Mouse (Mus musculus) MEL (cell line): Measurements from ENCODE around the gene Akt1. TPM values are rescaled to one million over a fixed set of nuclear protein-coding genes. Genes with fewer than 3 reads are reported as not detected.

Source experiments
- DNase-seq: peaks from one replicate; pipeline ENCODE4 v3.0.0; 2011; ENCODE audit warnings: low read depth, low spot score
- H3K27ac ChIP-seq: 2 replicates; pipeline ENCODE4 v1.5.1; 2012; ENCODE audit warnings: low read depth, mild to moderate bottlenecking, control low read depth, low read length, moderate library complexity; ENCODE audit not compliant: control insufficient read depth
- H3K27me3 ChIP-seq, 2 experiments: fragments of 150-350 bp in 1 of 2; sonication (generic) in 1 of 2; 2 replicates each; pipeline ENCODE4 v1.6.1; 2012; ENCODE audit warnings: low read length in 2 of 2, mild to moderate bottlenecking in 2 of 2, improper control_type of control experiment in 1 of 2, moderate library complexity in 1 of 2; ENCODE audit not compliant: insufficient read depth in 2 of 2, control insufficient read depth in 1 of 2
- H3K36me3 ChIP-seq, 2 experiments: 2 replicates each; pipeline ENCODE4 v1.6.1; 2012 to 2014; ENCODE audit warnings: low read length in 2 of 2, improper control_type of control experiment in 1 of 2, inconsistent platforms in 1 of 2, mild to moderate bottlenecking in 1 of 2; ENCODE audit not compliant: insufficient read depth in 2 of 2, control insufficient read depth in 1 of 2
- H3K4me1 ChIP-seq, 2 experiments: fragments of 150-350 bp in 1 of 2; sonication (generic) in 1 of 2; 2 replicates each; pipeline ENCODE4 v1.6.1; 2012; ENCODE audit warnings: low read length in 2 of 2, improper control_type of control experiment in 1 of 2, mild to moderate bottlenecking in 1 of 2; ENCODE audit not compliant: insufficient read depth in 2 of 2, control insufficient read depth in 1 of 2
- H3K4me3 ChIP-seq, 2 experiments: fragments of 150-350 bp in 1 of 2; sonication (generic) in 1 of 2; 2 replicates each; pipeline ENCODE4 v1.5.1; 2012; ENCODE audit warnings: low read depth in 2 of 2, low read length in 2 of 2, mild to moderate bottlenecking in 2 of 2, moderate library complexity in 2 of 2, control low read depth in 1 of 2, improper control_type of control experiment in 1 of 2; ENCODE audit not compliant: control insufficient read depth in 1 of 2, insufficient read depth in 1 of 2
- H3K79me2 ChIP-seq: 2 replicates; pipeline ENCODE4 v1.6.1; 2012; ENCODE audit warnings: mild to moderate bottlenecking, low read length, moderate library complexity; ENCODE audit not compliant: control insufficient read depth, poor library complexity, insufficient read depth
- H3K9ac ChIP-seq: 2 replicates; pipeline ENCODE4 v1.6.1; 2012; ENCODE audit warnings: low read depth, mild to moderate bottlenecking, control low read depth, low read length, moderate library complexity; ENCODE audit not compliant: control insufficient read depth, poor library complexity, severe bottlenecking
- H3K9me3 ChIP-seq: fragments of 150-350 bp; sonication (generic); replicated peaks from 2 replicates; pipeline ENCODE4 v1.6.1; 2012; ENCODE audit warnings: mild to moderate bottlenecking, low read length, improper control_type of control experiment, moderate library complexity; ENCODE audit not compliant: insufficient read depth
- EP300 ChIP-seq, 2 experiments: IDR thresholded peaks; 2 replicates each; pipeline ENCODE4 v1.6.1; 2011; ENCODE audit warnings: improper control_type of control experiment in 2 of 2, low read length in 2 of 2, low read depth in 1 of 2, mild to moderate bottlenecking in 1 of 2
- ETS1 ChIP-seq: IDR thresholded peaks from 2 replicates; pipeline ENCODE4 v1.6.1; 2012; ENCODE audit warnings: low read depth, mild to moderate bottlenecking, inconsistent platforms, low read length, improper control_type of control experiment, moderate library complexity
- GABPA ChIP-seq: IDR thresholded peaks from 2 replicates; pipeline ENCODE4 v1.6.1; 2012; ENCODE audit warnings: low read depth, mild to moderate bottlenecking, inconsistent platforms, low read length, improper control_type of control experiment, moderate library complexity
- GATA1 ChIP-seq: IDR thresholded peaks from 2 replicates; pipeline ENCODE4 v1.6.1; 2011; ENCODE audit warnings: low read depth, low read length, improper control_type of control experiment
- HCFC1 ChIP-seq: IDR thresholded peaks from 2 replicates; pipeline ENCODE4 v1.6.1; 2012; ENCODE audit warnings: low read depth, mild to moderate bottlenecking, inconsistent platforms, low read length, improper control_type of control experiment, moderate library complexity
- MAFK ChIP-seq: IDR thresholded peaks from 2 replicates; pipeline ENCODE4 v1.6.1; 2011; ENCODE audit warnings: low read depth, mild to moderate bottlenecking, low read length, improper control_type of control experiment, borderline replicate concordance
- MAZ ChIP-seq: IDR thresholded peaks from 2 replicates; pipeline ENCODE4 v1.6.1; 2012; ENCODE audit warnings: low read depth, mild to moderate bottlenecking, inconsistent platforms, low read length, improper control_type of control experiment
- MXI1 ChIP-seq: IDR thresholded peaks from 2 replicates; pipeline ENCODE4 v1.6.1; 2011; ENCODE audit warnings: mild to moderate bottlenecking, low read depth, low read length, improper control_type of control experiment
- MYC ChIP-seq: IDR thresholded peaks from 2 replicates; pipeline ENCODE4 v1.6.1; 2011; ENCODE audit warnings: low read depth, mild to moderate bottlenecking, low read length, improper control_type of control experiment, moderate library complexity
- NRF1 ChIP-seq: IDR thresholded peaks from 2 replicates; pipeline ENCODE4 v1.6.1; 2014; ENCODE audit warnings: low read depth, mild to moderate bottlenecking, inconsistent platforms, low read length, improper control_type of control experiment, moderate library complexity; ENCODE audit not compliant: poor library complexity, insufficient read depth, severe bottlenecking
- POLR2A ChIP-seq, 2 experiments: IDR thresholded peaks; 2 replicates each; pipeline ENCODE4 v1.6.1; 2011 to 2012; ENCODE audit warnings: low read length in 2 of 2, mild to moderate bottlenecking in 2 of 2, control low read depth in 1 of 2, improper control_type of control experiment in 1 of 2, low read depth in 1 of 2, moderate library complexity in 1 of 2; ENCODE audit not compliant: control insufficient read depth in 1 of 2, insufficient read depth in 1 of 2, poor library complexity in 1 of 2
- POLR2AphosphoS2 ChIP-seq: IDR thresholded peaks from 2 replicates; pipeline ENCODE4 v1.6.1; 2011; ENCODE audit warnings: low read length, improper control_type of control experiment
- POLR2AphosphoS5 ChIP-seq: IDR thresholded peaks from 2 replicates; pipeline ENCODE4 v1.6.1; 2012; ENCODE audit warnings: low read depth, borderline replicate concordance, mild to moderate bottlenecking, inconsistent platforms, low read length, moderate library complexity, mixed read lengths
- RAD21 ChIP-seq: IDR thresholded peaks from 2 replicates; pipeline ENCODE4 v1.6.1; 2011; ENCODE audit warnings: mild to moderate bottlenecking, low read depth, low read length, improper control_type of control experiment
- SIN3A ChIP-seq: IDR thresholded peaks from 2 replicates; pipeline ENCODE4 v1.6.1; 2012; ENCODE audit warnings: low read length, improper control_type of control experiment, inconsistent platforms
- SMC3 ChIP-seq: IDR thresholded peaks from 2 replicates; pipeline ENCODE4 v1.6.1; 2011; ENCODE audit warnings: low read depth, low read length, improper control_type of control experiment
- TAL1 ChIP-seq: IDR thresholded peaks from 2 replicates; pipeline ENCODE4 v1.6.1; 2012; ENCODE audit warnings: mild to moderate bottlenecking, inconsistent platforms, low read length, moderate library complexity, mixed read lengths
- UBTF ChIP-seq: IDR thresholded peaks from 2 replicates; pipeline ENCODE4 v1.6.1; 2012; ENCODE audit warnings: low read depth, mild to moderate bottlenecking, inconsistent platforms, low read length, improper control_type of control experiment, moderate library complexity, borderline replicate concordance; ENCODE audit not compliant: insufficient read depth
- USF1 ChIP-seq: IDR thresholded peaks from 2 replicates; pipeline ENCODE4 v1.6.1; 2014; ENCODE audit warnings: low read depth, mild to moderate bottlenecking, inconsistent platforms, low read length, improper control_type of control experiment, moderate library complexity
- USF2 ChIP-seq, 2 experiments: IDR thresholded peaks; 2 replicates each; pipeline ENCODE4 v1.6.1; 2011 to 2012; ENCODE audit warnings: improper control_type of control experiment in 2 of 2, low read length in 2 of 2, borderline replicate concordance in 1 of 2, inconsistent platforms in 1 of 2, low read depth in 1 of 2, mild to moderate bottlenecking in 1 of 2; ENCODE audit not compliant: insufficient read depth in 1 of 2
- ZC3H11A ChIP-seq: IDR thresholded peaks from 2 replicates; pipeline ENCODE4 v1.6.1; 2012; ENCODE audit warnings: low read depth, mild to moderate bottlenecking, inconsistent platforms, low read length, improper control_type of control experiment
- ZKSCAN1 ChIP-seq: IDR thresholded peaks from 2 replicates; pipeline ENCODE4 v1.6.1; 2012; ENCODE audit warnings: low read depth, mild to moderate bottlenecking, inconsistent platforms, low read length, improper control_type of control experiment, moderate library complexity
- ZNF384 ChIP-seq: IDR thresholded peaks from 2 replicates; pipeline ENCODE4 v1.6.1; 2012; ENCODE audit warnings: low read depth, mild to moderate bottlenecking, inconsistent platforms, low read length, improper control_type of control experiment
- polyA plus RNA-seq, 2 experiments: library from polyadenylated mRNA; stranded (reverse) in 1 of 2; unstranded in 1 of 2; fragments of >175 nt in 1 of 2; fragments of >200 nt in 1 of 2; gene quantifications; 2 replicates each; pipeline versions ENCODE4 v1.2.1 to v1.2.4; 2012; ENCODE audit warnings: low replicate concordance in 2 of 2, low read depth in 1 of 2; ENCODE audit not compliant: insufficient read length in 2 of 2, insufficient read depth in 1 of 2, missing spikeins in 1 of 2
- total RNA-seq: library from RNA; depleted of rRNA; stranded (reverse); fragments of 300-350 nt; gene quantifications from 2 replicates; pipeline ENCODE4 v1.2.3, GENCODE M21; 2012

Akt1 gene
- total and polyA plus RNA-seq, 3 experiments = 322 to 827 (median 764) TPM

DNA sequence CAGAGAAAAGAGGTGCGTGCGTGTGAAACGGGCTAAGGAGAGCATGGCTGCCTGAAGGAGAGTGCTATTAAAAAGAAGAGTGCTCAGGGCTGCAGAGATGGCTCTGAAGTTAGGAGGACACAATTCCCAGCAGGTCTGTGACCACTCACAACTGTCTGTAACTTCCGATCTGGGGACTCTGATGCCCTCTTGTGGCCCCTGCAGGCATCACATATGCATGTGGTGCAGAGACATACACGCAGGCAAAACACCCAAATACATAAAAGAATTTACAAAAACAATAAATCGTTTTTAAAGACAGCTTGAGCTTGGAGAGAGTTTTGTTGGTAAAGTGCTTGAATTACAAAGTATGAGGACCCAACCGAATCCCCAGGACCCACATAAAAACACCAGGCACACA, 42.5 kb upstream of the Akt1 start (continued):
- no peak for TF ChIP-seq ZKSCAN1
- TF ChIP-seq POLR2AphosphoS2 = no peak
- TF ChIP-seq ZNF384 = no peak
- TF ChIP-seq ZC3H11A = peak; percentile 86
- no peak for TF ChIP-seq ETS1
- TF ChIP-seq GABPA = peak; percentile 36; the same call in 1 of the 2 replicates
- no peak for TF ChIP-seq POLR2AphosphoS5
- no peak for TF ChIP-seq TAL1
- no peak for TF ChIP-seq NRF1
- peak; percentile 98 for TF ChIP-seq SMC3
- TF ChIP-seq MXI1 = peak; percentile 68
- TF ChIP-seq, all 39 proteins: peak for 18

DNA sequence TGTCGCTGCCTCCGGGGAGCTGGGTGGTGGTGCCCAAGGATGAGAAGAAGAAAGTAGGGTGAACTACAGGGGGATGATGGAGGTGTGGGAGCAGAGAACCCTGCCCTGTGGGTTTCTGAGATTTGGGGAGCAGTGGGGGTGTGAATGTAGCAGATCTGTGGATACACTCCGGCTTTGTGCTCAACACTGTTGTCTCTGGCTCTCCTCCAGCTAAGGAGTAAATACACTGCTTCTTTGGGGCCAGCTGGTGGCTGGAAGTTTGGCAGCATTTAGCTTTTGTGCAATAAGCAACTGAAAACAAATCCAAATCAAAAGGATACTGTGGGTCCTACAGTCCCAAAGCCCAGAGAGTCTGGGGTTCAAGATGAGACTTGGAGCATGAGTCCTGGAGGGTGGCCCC, 39.3 kb upstream of the Akt1 start:
- Histone ChIP-seq H3K36me3 (no peaks in the 10 kb centered on the region), H3K9me3 (no peaks in the 10 kb centered on the region), H3K9ac (no peak overlapping the region), H3K4me3 (no peak overlapping the region), H3K27ac (no peak overlapping the region), H3K79me2 (no peaks in the 10 kb centered on the region), H3K27me3 (peaks cover 0 to 1% of the 10 kb centered on the region in 2 experiments; a peak in 1 of 4 replicates), H3K4me1 (no peaks in the 10 kb centered on the region)
- TF ChIP-seq POLR2A (IDR thresholded peaks at IDR 0.05; ENCODE audit: control insufficient read depth in 1 of 2, insufficient read depth in 1 of 2, low read depth in 1 of 2, low read length in 2 of 2, poor library complexity in 1 of 2) (no peak), MYC (no peak), MAZ (no peak), UBTF (no peak), EP300 (IDR thresholded peaks at IDR 0.05; ENCODE audit: low read depth in 1 of 2, low read length in 2 of 2) (no peak), SIN3A (no peak), USF1 (no peak), HCFC1 (no peak), GATA1 (no peak)
- no peak for DNase-seq

- H3K36me3 ChIP-seq = peaks cover 0 to 10% of the 10 kb centered on the region in 2 experiments; a peak in 2 of 4 replicates
- H3K4me3 ChIP-seq = no peak overlapping the region
- no peak overlapping the region for H3K9ac ChIP-seq
- H3K4me1 ChIP-seq = peaks cover 7 to 15% of the 10 kb centered on the region in 2 experiments
- no peaks in the 10 kb centered on the region for H3K9me3 ChIP-seq
- peaks cover 0 to 2% of the 10 kb centered on the region in 2 experiments; a peak in 1 of 4 replicates for H3K27me3 ChIP-seq
- no peak overlapping the region for H3K27ac ChIP-seq
- TF ChIP-seq POLR2AphosphoS5 (no peak), GATA1 (no peak), RAD21 (no peak), UBTF (no peak), USF2 (IDR thresholded peaks at IDR 0.05; ENCODE audit: borderline replicate concordance in 1 of 2, insufficient read depth in 1 of 2, low read depth in 1 of 2, low read length in 2 of 2) (no peak), USF1 (no peak), MAFK (no peak), TAL1 (no peak)
- H3K79me2 ChIP-seq = no peaks in the 10 kb centered on the region
- peak; percentile 19 for DNase-seq
These were observed 32.8 kb upstream of the Akt1 start for GRCm38 (mm10) chr12:112707573-112707869.
